Mouse (Mus musculus): ENCODE results near the gene Ddx5.
A peak's percentile ranks its signal among the peaks of the same experiment; 100 is the strongest.
"Not testable (repeated sequence)": the region's sequence is repeated elsewhere in the genome, so short reads cannot be mapped to it uniquely, and the experiment has no call there.

Ddx5 gene

GRCm38 (mm10) chr11:106788775-106789459, at the start of gene Ddx5, which contains the start of gene Cep95:
Gene Ddx5, minus strand, starts transcription at chr11:106789185.
Gene Cep95, plus strand, starts transcription at chr11:106789252.
- peak; percentile 95 to 96 for DNase-seq (ENCODE audit: low spot score in 2 of 2)

- no peak for DNase-seq (ENCODE audit: low spot score in 2 of 2)
Measured at GRCm38 (mm10) chr11:106828079-106828478, 39.1 kb upstream of the Ddx5 start.

DNA sequence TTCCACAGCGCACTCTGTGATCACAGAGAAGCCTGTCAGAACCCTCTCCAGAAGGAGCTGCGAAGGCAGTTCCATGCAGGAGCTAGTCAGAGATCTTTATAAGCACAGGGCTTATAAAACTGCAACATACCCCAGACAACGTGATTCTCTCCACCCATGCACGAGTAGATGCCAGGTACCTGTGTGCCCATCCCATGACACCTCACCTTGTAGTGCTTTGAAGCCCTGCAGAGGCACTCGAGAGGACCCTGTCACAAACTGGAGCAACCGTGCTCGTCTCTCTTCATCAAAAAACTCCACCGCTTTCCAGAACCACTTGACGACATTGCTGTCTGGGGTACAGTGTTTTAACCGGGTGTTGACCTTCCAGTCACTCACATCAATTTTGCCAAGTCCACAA, 35.4 kb upstream of the Ddx5 start:
- DNase-seq (ENCODE audit: low spot score in 2 of 2): no peak

- no peak for DNase-seq (ENCODE audit: low spot score in 2 of 2)
Measured at GRCm38 (mm10) chr11:106823741-106824140, 34.8 kb upstream of the Ddx5 start.

GRCm38 (mm10) chr11:106822911-106823310, 33.9 kb upstream of the Ddx5 start:
- DNase-seq (ENCODE audit: low spot score in 2 of 2): no peak

GRCm38 (mm10) chr11:106822491-106822890, 33.5 kb upstream of the Ddx5 start:
- DNase-seq (ENCODE audit: low spot score in 2 of 2): no peak

- no peak for DNase-seq (ENCODE audit: low spot score in 2 of 2)
Measured at GRCm38 (mm10) chr11:106821397-106821796, 32.4 kb upstream of the Ddx5 start.

- DNase-seq (ENCODE audit: low spot score in 2 of 2): peak in 1 of 2 experiments; percentile 3
Measured at GRCm38 (mm10) chr11:106820972-106821371, 32.0 kb upstream of the Ddx5 start.

- no peak for DNase-seq (ENCODE audit: low spot score in 2 of 2)
Measured at GRCm38 (mm10) chr11:106820252-106820651, 31.3 kb upstream of the Ddx5 start.

DNA sequence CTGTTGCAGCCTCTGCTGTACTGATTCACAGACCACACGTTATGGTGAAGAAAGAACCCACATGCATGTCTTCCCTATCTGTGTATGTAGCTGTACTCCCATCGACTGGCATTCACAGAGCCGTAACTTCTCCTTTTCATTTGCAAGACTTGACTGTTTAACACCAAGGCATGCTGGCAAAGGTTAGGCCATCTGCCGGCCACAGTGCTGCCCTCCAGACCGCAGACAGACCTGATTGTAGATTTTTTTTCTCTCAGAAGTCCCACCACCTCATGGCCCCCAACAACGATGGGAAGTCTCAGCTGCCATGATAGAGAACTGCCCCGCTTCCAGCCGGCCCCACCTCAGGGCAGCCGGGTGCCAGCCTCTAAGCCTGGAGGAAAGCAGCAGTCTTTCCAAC, 30.6 kb upstream of the Ddx5 start:
- DNase-seq (ENCODE audit: low spot score in 2 of 2): no peak

DNA sequence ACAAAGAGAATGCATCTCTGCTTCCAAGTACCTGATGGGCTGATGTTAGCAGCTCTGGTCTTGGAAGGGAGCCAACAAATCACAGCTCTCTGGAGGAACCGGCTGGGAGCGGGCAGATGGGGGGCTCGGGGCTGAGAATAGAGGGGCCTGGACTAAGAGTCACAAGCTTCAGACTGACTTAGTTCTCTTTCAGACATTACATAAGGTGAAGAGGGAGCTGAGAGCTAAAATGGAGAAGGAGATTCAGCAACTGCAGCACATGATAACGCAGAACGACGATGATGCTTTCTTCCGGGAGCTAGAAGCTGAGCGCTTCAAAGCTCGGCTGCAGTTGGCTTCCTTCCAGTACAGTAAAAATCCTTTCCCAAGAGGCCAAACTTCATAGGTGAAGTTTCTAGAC, 29.4 kb upstream of the Ddx5 start:
- no peak for DNase-seq (ENCODE audit: low spot score in 2 of 2)

GRCm38 (mm10) chr11:106817808-106818207, 28.8 kb upstream of the Ddx5 start:
- DNase-seq (ENCODE audit: low spot score in 2 of 2): no peak

DNA sequence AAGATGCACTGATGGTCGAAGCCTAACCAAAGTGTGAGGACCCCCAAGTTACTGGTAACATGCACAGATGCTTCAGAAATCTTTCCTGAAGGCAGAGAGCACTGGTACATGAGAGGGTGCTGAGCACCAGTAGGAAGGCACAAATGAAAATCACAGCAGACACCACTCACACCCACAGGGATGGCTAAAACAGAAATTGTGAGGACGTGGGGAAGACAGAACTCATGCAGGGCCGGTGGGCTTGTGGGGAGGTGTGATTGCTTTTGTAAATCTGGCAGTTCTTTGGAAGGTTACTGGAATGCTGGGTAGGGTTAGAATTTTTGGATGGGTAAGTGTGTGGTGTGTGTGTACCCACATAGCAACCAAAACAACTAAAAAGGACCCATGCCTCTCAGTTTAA, 28.2 kb upstream of the Ddx5 start:
- no peak for DNase-seq (ENCODE audit: low spot score in 2 of 2)

DNA sequence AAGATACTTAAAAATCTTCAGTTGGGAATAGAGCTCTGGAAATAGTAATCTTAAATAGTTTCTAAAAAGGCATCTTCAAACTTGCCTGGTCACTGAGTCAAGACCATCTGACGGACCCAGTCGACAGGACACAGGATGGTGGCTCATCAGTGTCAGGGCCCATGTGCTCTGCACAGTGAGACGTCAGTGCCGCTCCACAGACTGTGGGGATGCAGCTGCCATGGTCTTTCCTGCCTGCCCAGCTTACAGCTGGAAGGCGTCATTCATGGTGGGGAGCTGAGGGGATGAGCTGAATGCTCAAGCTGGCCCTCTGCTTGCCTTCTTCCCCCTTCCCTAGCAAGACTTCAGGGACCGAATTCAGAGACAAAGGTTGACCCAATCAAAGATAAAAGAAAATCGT, 27.3 kb upstream of the Ddx5 start:
- DNase-seq (ENCODE audit: low spot score in 2 of 2): no peak

- DNase-seq (ENCODE audit: low spot score in 2 of 2): no peak
Measured at GRCm38 (mm10) chr11:106815761-106816160, 26.8 kb upstream of the Ddx5 start.

DNA sequence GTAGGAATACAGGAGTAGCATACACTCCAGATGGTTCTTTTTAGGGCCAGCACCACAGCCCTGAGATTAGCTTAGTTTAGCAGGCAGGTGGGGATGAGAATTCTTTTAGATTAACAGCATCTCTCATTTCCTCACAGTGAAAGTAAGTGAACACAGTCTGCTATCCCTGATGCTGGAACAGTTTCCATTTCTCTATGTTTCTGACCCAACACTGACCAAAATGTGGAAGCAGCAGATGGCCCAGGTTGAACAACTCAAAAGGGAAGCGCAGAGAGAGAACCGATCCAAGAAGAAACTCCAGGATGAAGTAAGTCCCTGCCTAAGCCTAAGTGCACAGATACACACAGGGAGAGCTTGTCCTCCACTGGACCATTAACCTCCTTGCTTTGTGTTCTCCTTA, 26.3 kb upstream of the Ddx5 start:
- no peak for DNase-seq (ENCODE audit: low spot score in 2 of 2)

DNA sequence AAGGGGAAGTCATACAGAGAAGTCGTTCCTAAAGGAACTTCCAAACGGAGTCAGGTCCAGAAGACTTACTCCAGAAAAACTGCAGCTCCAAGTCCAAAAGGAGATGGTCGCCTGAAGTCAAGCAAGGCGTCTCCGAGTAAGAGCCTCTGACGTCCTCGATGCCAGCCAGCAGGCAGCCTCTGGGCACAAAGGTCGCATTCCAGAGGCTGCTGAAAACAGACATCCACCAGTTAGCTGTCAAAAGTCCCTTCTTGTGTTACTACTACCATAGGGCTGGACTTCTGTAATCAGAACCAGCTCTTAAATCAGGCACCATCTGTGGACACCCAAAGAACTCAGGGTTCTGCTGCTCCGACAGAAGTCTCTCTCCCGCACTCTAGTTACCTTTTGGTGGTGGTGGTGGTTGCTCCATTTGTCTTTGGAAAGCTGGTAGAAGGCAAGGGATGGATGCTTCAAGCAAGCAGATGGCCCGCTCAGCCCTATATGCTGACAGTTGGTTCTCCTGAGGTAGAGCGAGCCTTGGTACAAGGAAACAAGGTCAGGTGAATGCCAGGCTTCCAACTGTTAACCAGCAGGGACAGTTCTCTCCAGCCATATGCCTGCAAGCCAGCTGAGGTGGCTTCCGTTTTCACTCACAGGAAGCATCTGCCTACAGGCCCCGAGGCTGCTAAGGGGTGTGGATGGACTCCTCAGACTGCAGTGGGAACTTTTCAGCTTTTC, 25.8 kb upstream of the Ddx5 start:
- DNase-seq (ENCODE audit: low spot score in 2 of 2): no peak

DNA sequence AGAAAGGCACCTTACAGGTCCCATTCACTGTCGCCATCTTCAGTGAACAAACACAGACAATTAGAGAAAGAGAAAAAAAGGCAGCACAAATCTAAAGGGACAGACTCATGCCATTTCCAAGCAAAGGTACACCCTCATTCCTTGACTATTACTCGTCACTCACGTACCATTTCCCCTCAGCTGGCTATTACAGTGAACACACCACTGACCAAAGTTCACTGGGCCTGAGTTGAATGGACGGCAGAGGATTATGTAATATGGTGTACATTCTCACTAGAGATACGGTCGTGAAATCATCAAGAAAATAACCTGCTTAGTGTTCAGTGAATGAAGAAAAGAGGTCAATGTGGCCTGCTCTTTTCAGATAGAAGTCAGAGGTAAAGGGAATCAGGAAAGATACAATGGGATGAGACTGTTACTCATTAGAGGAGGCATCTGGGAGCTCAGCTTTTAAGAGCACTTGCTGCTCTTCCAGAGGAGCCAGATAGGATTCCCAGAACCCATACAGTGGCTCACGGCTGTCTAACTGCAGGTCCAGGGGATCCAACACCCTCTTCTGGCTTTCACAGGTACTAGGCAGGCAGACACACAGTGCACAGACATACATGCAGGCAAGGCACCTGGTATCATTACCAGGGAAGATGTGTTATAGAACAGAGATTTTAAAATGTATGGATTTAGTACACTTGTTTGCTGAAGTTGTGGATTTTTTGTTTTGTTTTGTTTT, 23.6 kb upstream of the Ddx5 start:
- DNase-seq (ENCODE audit: low spot score in 2 of 2): no peak

DNA sequence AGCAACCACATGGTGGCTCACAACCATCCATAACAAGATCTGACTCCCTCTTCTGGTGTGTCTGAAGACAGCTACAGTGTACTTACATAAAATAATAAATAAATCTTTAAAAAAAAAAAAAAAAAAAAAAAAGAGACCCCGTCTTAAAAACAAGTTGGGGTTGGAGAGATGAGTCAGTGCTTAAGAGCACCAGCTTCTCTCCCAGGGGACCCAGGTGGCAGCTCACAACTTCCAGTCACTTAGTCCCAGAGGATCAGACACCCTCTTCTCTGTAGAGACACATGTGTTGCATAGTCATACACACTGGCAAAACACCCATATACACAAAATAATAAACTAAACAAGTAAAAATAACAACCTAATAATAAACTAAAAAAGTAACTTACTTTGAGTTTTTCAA, 18.5 kb upstream of the Ddx5 start:
- DNase-seq (ENCODE audit: low spot score in 2 of 2): not testable (repeated sequence)

GRCm38 (mm10) chr11:106802069-106802627, 13.2 kb upstream of the Ddx5 start:
- no peak for DNase-seq (ENCODE audit: low spot score in 2 of 2)

DNA sequence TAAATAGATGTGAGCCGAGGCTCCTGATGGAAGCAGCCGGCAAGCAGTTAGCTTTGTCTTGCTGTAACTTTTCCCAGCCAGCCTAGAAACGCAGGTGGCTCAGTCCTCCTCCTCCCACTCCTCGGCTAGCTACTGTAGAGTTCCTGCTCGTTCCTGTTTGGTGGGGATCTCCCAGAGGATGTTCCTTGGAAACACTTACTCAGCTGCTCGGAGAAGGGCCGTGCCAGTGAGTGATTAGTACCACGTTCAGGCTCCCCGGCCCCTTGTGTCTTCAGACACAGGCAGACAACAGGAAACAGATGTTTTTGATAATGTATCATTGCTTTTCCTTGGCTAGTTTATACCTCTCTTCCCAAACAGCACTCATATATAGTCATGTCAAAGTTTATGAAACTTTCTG, 6.7 kb upstream of the Ddx5 start:
- no peak for DNase-seq (ENCODE audit: low spot score in 2 of 2)

- no peak for DNase-seq (ENCODE audit: low spot score in 2 of 2)
Measured at GRCm38 (mm10) chr11:106793846-106794245, 4.9 kb upstream of the Ddx5 start.
